Mouse (Mus musculus): ENCODE results near the gene Actr1a.

DNA sequence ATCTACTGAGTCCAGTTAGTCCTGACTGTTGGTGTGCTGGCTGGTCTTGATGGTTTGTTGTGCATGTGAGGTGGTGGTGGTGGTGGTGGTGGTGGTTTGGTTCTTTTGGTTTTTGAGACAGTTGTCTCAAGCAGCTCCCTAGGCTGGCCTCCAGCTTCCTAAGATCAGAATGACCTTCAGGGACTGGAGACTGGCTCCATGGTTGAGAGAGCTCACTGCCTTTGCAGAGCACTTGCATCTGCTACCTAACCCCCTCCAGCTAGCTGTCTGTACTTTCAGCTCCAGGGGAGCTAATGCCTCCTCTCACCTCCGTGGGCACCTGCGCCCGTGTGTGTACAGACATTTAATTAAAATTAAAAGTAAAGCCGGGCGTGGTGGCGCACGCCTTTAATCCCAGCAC lies 24.9 kb upstream of the Actr1a start:
- TF ChIP-seq CTCF (IDR thresholded peaks at IDR 0.05; ENCODE audit: extremely low read depth, insufficient read depth, low read length) (no peak), POLR2A (IDR thresholded peaks at IDR 0.05; ENCODE audit: extremely low read depth, insufficient read depth, low read length) (no peak)
